Mouse (Mus musculus): ENCODE measurements around the gene Cc2d2b.

GRCm38 (mm10) chr19:40825636-40826035 lies 77.1 kb downstream of the Cc2d2b start:
- no peak for TF ChIP-seq USF2 (conservative IDR thresholded peaks at IDR 0.05; ENCODE audit: low read depth, low read length)
- TF ChIP-seq GABPA (IDR thresholded peaks at IDR 0.05; ENCODE audit: insufficient replicate concordance, low read depth, low read length) = no peak
- no peak for TF ChIP-seq POLR2A (IDR thresholded peaks at IDR 0.05; ENCODE audit: low read depth, low read length)
- TF ChIP-seq EP300 (IDR thresholded peaks at IDR 0.05; ENCODE audit: low read length) = no peak
- TF ChIP-seq CTCF (conservative IDR thresholded peaks at IDR 0.05 in 1 of 2, IDR thresholded peaks at IDR 0.05 in 1 of 2; ENCODE audit: low read depth in 2 of 2, low read length in 2 of 2) = no peak
- no peak for TF ChIP-seq JUN (IDR thresholded peaks at IDR 0.05; ENCODE audit: insufficient read depth, low read depth, low read length)
- TF ChIP-seq E2F4 (IDR thresholded peaks at IDR 0.05; ENCODE audit: insufficient replicate concordance, low read depth, low read length) = no peak
- TF ChIP-seq IRF4 (IDR thresholded peaks at IDR 0.05; ENCODE audit: low read depth, low read length) = no peak
- no peak for TF ChIP-seq ZMIZ1 (IDR thresholded peaks at IDR 0.05; ENCODE audit: low read depth, low read length)
- TF ChIP-seq RAD21 (IDR thresholded peaks at IDR 0.05; ENCODE audit: low read depth, low read length) = no peak
